Mouse (Mus musculus) embryonic facial prominence, embryonic 12.5 days (tissue): ENCODE results near the gene Elp4. TPM values are rescaled to one million over a fixed set of nuclear protein-coding genes. Genes with fewer than 3 reads are reported as not detected.

Experiments used
- ATAC-seq: fragments of 200-750 bp; cut with Nextera tagmentation; 2 replicates; pipeline ENCODE4 v1.8.0; 2017; ENCODE audit not compliant: insufficient number of reproducible peaks, insufficient read depth, low FRiP score, low TSS enrichment
- H3K27ac ChIP-seq: fragments of 300-500 bp; sonication (generic); 2 replicates; pipeline ENCODE4 v1.5.1; 2016; ENCODE audit warnings: mild to moderate bottlenecking
- H3K27me3 ChIP-seq: fragments of 300-500 bp; sonication (generic); 2 replicates; pipeline ENCODE4 v1.6.1; 2016; ENCODE audit warnings: mild to moderate bottlenecking, moderate library complexity
- H3K36me3 ChIP-seq: fragments of 300-500 bp; sonication (generic); 2 replicates; pipeline ENCODE4 v1.6.1; 2016; ENCODE audit warnings: mild to moderate bottlenecking
- H3K4me1 ChIP-seq: fragments of 300-500 bp; sonication (generic); 2 replicates; pipeline ENCODE4 v1.6.1; 2016
- H3K4me2 ChIP-seq: fragments of 300-500 bp; sonication (generic); replicated peaks from 2 replicates; pipeline ENCODE4 v1.6.1; 2016; ENCODE audit warnings: mild to moderate bottlenecking, moderate library complexity
- H3K4me3 ChIP-seq: fragments of 300-500 bp; sonication (generic); 2 replicates; pipeline ENCODE4 v1.5.1; 2016; ENCODE audit warnings: mild to moderate bottlenecking
- H3K9ac ChIP-seq: fragments of 300-500 bp; sonication (generic); 2 replicates; pipeline ENCODE4 v1.6.1; 2016; ENCODE audit warnings: mild to moderate bottlenecking, moderate library complexity
- H3K9me3 ChIP-seq: fragments of 300-500 bp; sonication (generic); 2 replicates; pipeline ENCODE4 v1.6.1; 2016; ENCODE audit warnings: mild to moderate bottlenecking, moderate library complexity
- WGBS: fragments of 180-500 bp; shearing (Covaris S2); methylation state at CpG from one replicate; pipeline ENCODE4 v1.1.7; 2016; 5-methylcytosine and 5-hydroxymethylcytosine counted together
- polyA plus RNA-seq: library from polyadenylated mRNA; unstranded; fragments of >200 nt; fragmentation: Nextera tagmentation; extraction: Ambion mirVana; gene quantifications from 2 replicates; pipeline ENCODE4 v1.2.1, GENCODE M21; 2016

Gene Elp4
- polyA plus RNA-seq, 1 experiment from 2014 or later: 48.5 TPM

DNA sequence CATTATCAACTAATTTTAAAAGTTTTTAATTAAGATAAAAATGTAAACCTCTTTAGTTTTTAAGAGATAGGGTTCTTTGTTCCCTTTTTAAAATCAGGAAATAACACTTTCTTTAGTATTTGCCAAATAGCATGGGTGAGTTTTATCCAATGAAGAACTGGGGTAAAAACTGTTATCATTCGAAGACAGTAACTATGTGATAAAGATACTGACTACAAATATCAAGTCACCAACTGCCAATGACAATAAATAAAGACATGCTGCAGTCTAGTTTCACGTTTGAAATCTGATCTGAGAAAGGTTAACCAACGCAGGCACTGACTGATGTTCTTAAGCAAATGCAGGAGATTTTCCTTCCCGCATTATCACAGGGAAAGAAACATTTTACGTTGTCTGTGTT, 100.9 kb downstream of the Elp4 start:
- no peak for ATAC-seq

DNA sequence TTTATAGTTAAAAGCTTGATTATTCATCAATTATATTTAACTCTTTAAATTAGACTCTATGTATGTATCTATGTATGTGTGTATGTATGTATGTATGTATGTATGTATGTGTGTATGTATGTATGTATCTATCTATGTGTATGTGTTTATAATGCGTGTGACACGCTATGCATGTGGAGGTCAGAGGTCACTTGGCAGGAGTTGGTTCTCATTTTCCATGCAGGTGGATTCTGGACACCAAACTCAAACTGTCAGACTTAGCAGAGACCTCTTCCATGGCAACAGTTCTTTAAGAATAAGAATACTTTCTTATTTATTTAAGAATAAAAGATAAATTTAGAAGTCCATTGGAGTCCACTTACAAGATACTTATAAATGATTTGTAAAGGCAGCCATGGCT, 101.5 kb downstream of the Elp4 start:
- Histone ChIP-seq H3K4me2 (no peak overlapping the region), H3K36me3 (no peaks in the 10 kb centered on the region), H3K9ac (no peak overlapping the region), H3K4me3 (no peak overlapping the region), H3K4me1 (no peaks in the 10 kb centered on the region), H3K27me3 (no peaks in the 10 kb centered on the region), H3K27ac (no peak overlapping the region), H3K9me3 (no peaks in the 10 kb centered on the region)
- 81% methylated on average over 2 of the region's 2 CpGs for WGBS
- no peak for ATAC-seq

More for the DNA sequence above, 100.9 kb downstream of the Elp4 start:
- no peaks in the 10 kb centered on the region for H3K4me1 ChIP-seq
- H3K4me2 ChIP-seq: no peak overlapping the region
- whole genome bisulfite sequencing: 32% methylated on average over 5 of the region's 5 CpGs
- no peaks in the 10 kb centered on the region for H3K36me3 ChIP-seq
- H3K9ac ChIP-seq: no peak overlapping the region
- no peak overlapping the region for H3K27ac ChIP-seq
- no peaks in the 10 kb centered on the region for H3K9me3 ChIP-seq
- H3K27me3 ChIP-seq: no peaks in the 10 kb centered on the region
- no peak overlapping the region for H3K4me3 ChIP-seq

DNA sequence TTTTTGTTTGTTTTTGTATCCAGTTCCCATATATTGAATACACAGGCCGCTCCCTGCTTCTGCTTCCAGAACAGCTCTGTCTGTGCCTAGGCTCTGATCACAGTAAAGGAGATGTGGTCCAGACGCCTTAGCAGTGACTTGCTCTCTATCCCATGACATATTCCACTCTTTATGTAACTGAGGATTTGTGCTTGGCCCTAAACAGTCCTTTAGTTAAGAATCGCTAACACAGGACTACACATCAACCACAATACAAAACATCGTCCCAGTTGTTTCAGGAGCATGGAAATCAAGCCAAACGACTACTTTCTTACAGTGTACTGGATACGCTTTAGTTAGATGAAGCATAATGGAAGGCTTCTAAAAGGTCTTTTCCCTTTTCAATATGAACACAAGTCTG, 102.8 kb downstream of the Elp4 start:
- Histone ChIP-seq H3K36me3 (no peaks in the 10 kb centered on the region), H3K4me2 (no peak overlapping the region), H3K9ac (no peak overlapping the region), H3K27ac (no peak overlapping the region), H3K9me3 (no peaks in the 10 kb centered on the region), H3K4me1 (no peaks in the 10 kb centered on the region), H3K4me3 (no peak overlapping the region), H3K27me3 (no peaks in the 10 kb centered on the region)
- ATAC-seq: no peak
- 75% methylated on average over 6 of the region's 6 CpGs for WGBS

DNA sequence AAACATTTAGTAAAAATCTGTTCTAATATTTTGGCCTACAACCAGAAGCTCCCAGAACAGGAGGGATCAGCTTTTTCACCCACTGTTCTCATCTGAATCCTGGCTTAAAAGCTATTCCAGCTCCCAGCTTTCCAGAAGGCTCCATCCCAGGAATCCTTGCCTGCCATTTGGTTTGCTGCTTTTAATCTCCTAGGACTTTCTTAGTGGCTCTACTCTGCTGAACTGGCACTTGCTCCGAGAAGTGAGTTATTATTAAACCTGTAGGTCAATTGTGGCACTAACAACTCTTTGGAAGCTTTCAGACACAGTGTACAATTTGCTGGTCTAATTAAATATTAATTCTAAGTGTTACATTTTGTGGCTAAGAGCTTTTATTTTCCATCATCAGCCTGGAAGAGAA, 103.7 kb downstream of the Elp4 start:
- no peaks in the 10 kb centered on the region for H3K9me3 ChIP-seq
- H3K36me3 ChIP-seq: no peaks in the 10 kb centered on the region
- 29% methylated on average over 1 of the region's 1 CpGs for WGBS
- H3K4me1 ChIP-seq: no peaks in the 10 kb centered on the region
- no peak for ATAC-seq
- H3K9ac ChIP-seq: no peak overlapping the region
- H3K4me2 ChIP-seq: no peak overlapping the region
- no peak overlapping the region for H3K4me3 ChIP-seq
- H3K27ac ChIP-seq: no peak overlapping the region
- no peaks in the 10 kb centered on the region for H3K27me3 ChIP-seq

DNA sequence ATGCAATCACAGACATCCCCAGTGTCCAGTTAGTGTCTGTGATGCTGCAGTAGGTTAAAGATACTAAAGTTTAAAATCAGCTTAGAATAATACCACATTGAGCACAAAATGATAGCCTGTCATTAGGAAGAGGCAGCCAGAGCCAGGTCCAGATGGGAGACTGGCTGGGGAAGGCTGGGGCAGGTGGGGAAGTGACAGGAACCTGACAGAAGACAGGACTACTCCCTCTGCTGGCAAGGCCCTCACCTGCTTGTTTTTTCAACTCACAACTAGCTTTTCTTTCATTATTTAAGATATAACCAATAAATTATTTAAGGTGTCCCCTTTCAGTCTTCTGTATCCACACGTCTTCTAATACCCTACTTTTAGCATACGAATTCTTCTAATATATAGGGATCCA, 104.5 kb downstream of the Elp4 start:
- Histone ChIP-seq H3K9me3 (no peaks in the 10 kb centered on the region), H3K4me2 (no peak overlapping the region), H3K27me3 (no peaks in the 10 kb centered on the region), H3K4me3 (no peak overlapping the region), H3K36me3 (no peaks in the 10 kb centered on the region), H3K27ac (no peak overlapping the region), H3K4me1 (no peaks in the 10 kb centered on the region), H3K9ac (no peak overlapping the region)
- 69% methylated on average over 2 of the region's 2 CpGs for WGBS
- ATAC-seq: no peak

DNA sequence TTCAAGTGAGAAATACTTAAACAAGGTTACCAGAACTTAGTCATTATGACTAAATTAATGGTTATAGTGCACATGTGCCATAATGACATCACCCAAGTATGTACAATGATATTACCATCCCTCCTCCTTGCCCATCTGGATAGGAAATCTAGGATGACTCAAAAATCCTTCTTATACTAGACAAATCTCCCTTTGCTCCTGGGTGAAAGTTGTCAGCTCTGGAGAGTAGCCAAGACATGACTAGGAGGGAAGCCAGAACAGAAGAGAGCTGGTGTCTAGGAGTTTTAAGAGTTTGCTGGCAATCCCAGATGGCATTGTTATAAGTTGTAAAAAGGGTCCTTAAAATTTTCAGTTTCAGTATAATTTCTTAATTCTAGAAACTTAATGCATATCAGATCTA, 106.5 kb downstream of the Elp4 start:
- no peak for ATAC-seq
- H3K36me3 ChIP-seq: no peaks in the 10 kb centered on the region
- no peak overlapping the region for H3K4me3 ChIP-seq
- no peak overlapping the region for H3K4me2 ChIP-seq
- H3K27me3 ChIP-seq: no peaks in the 10 kb centered on the region
- no peaks in the 10 kb centered on the region for H3K4me1 ChIP-seq
- H3K9me3 ChIP-seq: no peaks in the 10 kb centered on the region
- H3K27ac ChIP-seq: no peak overlapping the region
- no peak overlapping the region for H3K9ac ChIP-seq

DNA sequence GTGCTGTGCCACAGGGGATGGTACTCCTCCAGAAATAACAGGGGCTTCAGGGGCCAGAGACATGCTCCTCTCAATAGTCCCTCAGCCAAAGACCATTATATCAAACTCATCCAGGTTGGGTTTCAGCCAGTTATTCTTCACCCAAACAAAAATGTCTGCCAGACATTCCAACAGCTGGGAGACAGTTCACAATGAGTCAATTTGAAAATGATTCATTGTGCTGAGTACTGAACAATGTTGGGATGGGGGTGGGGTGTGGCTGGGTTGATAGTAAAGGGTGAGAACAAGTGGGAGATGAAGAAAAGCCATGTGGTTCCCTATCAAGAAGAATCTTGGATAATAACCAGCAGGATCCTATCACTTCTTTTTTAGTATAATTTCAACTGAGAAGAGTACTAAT, 108.3 kb downstream of the Elp4 start:
- no peak overlapping the region for H3K4me3 ChIP-seq
- H3K9me3 ChIP-seq: no peaks in the 10 kb centered on the region
- no peak overlapping the region for H3K27ac ChIP-seq
- no peak overlapping the region for H3K9ac ChIP-seq
- no peak for ATAC-seq
- H3K27me3 ChIP-seq: no peaks in the 10 kb centered on the region
- H3K36me3 ChIP-seq: no peaks in the 10 kb centered on the region
- no peaks in the 10 kb centered on the region for H3K4me1 ChIP-seq
- no peak overlapping the region for H3K4me2 ChIP-seq

DNA sequence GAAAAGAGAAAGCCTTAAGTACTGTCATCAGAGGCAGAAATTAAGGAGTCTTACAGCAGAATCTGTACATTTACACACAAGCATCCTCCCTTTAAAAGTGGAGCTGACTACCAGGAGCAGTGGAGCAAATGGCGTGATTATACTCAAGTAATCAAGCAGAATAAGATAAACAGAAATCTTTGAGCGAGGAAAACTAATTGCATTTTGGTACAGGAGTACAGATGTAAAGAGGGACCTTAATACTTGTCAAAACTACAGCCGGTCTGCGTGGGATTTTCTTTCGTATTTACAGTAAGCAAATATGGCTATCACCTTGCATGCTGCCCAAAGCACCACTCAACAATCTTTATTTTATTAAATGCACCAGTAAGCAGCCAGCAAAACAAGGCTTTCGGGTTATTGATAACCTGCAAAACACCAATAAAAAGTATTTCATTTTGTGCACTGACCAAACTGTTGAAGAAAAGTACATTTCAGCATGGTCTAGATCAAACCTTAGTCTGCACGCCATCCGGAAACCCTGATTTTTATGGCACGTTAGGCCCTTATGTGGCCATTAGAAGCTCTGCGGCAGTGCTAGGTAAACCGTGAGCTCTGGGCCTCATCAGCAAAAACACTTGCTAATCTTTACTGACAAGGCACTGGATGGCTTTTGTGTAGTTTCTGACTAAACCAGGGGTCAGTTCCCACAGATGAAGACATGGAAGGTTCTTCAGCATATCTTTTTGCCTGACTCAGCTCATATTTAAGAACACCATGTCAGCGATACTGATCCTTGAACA, 111.8 kb downstream of the Elp4 start:
- H3K4me3 ChIP-seq: no peak overlapping the region
- no peak overlapping the region for H3K4me2 ChIP-seq
- H3K27ac ChIP-seq: no peak overlapping the region
- WGBS: 68% methylated on average over 12 of the region's 12 CpGs
- no peaks in the 10 kb centered on the region for H3K4me1 ChIP-seq
- H3K27me3 ChIP-seq: no peaks in the 10 kb centered on the region
- H3K9me3 ChIP-seq: no peaks in the 10 kb centered on the region
- H3K36me3 ChIP-seq: no peaks in the 10 kb centered on the region
- no peak overlapping the region for H3K9ac ChIP-seq
- ATAC-seq: no peak

DNA sequence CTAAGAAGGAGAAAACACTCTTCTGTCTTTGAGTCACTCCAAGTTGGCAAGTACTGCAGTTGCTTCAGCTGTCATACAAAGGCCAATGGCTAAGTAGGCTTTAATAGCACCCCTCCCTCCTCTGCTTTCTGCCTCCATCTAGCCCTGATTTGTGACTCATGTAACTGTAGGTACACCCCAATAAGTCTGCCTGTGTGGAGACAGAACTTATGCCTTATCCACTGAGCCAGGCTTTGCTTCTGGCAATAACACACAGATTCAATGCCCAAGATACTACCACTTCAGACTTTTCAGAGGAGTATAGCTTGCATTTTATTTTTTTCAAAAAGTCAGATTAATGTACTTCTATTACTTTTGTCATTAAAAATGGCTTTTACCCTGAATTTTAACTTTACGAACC, 114.4 kb downstream of the Elp4 start:
- ATAC-seq: no peak
- Histone ChIP-seq H3K27ac (no peak overlapping the region), H3K36me3 (no peaks in the 10 kb centered on the region), H3K4me3 (no peak overlapping the region), H3K27me3 (no peaks in the 10 kb centered on the region), H3K9ac (no peak overlapping the region), H3K9me3 (no peaks in the 10 kb centered on the region), H3K4me2 (no peak overlapping the region), H3K4me1 (no peaks in the 10 kb centered on the region)
- WGBS: 85% methylated on average over 1 of the region's 1 CpGs

DNA sequence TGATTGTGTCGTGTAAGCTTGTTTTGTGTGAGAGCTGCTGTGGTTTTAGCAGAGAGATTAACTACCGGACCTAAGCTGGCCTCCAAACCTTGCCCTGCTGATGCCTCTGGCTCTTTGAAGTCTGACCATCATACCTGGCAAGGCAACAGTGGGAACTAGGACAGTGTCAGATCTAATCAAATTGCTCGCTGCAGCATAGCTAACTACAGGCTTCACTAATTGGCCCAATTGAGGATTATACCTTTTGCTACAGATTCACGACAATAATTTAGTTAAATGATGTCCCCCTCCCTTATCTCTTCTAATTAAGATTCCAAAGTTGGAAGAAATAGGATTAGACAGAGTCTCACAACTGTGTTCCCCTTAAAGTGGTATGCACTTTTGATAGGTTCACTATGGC, 116.6 kb downstream of the Elp4 start:
- no peaks in the 10 kb centered on the region for H3K36me3 ChIP-seq
- H3K4me3 ChIP-seq: no peak overlapping the region
- no peak overlapping the region for H3K9ac ChIP-seq
- H3K27ac ChIP-seq: no peak overlapping the region
- no peak overlapping the region for H3K4me2 ChIP-seq
- ATAC-seq: 0 out of 2 replicates have a peak, but pooled peaks have one; percentile 47
- no peaks in the 10 kb centered on the region for H3K4me1 ChIP-seq
- H3K27me3 ChIP-seq: no peaks in the 10 kb centered on the region
- H3K9me3 ChIP-seq: no peaks in the 10 kb centered on the region
- WGBS: 49% methylated on average over 4 of the region's 4 CpGs

DNA sequence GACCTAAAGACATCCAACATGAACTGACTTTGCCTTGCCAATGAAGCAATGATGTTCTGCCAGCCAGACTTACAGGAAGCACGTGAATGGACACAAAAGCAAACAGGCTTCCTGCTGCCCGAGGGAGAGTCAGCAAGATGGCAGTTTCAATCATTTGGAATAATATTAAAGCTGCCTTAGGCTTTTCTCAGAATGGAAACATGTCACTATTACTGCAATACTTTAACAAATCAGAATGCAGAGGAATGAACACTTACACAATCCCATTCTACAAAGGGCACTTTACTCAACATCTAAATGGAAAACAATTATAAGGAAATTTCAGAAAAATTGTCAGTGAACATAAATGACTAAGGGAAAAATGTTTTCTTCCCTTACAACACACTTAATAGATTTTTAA, 117.4 kb downstream of the Elp4 start:
- no peaks in the 10 kb centered on the region for H3K9me3 ChIP-seq
- H3K4me1 ChIP-seq: no peaks in the 10 kb centered on the region
- H3K4me2 ChIP-seq: no peak overlapping the region
- no peak for ATAC-seq
- H3K9ac ChIP-seq: no peak overlapping the region
- WGBS: 30% methylated on average over 2 of the region's 2 CpGs
- no peak overlapping the region for H3K4me3 ChIP-seq
- no peaks in the 10 kb centered on the region for H3K36me3 ChIP-seq
- H3K27me3 ChIP-seq: no peaks in the 10 kb centered on the region
- no peak overlapping the region for H3K27ac ChIP-seq

DNA sequence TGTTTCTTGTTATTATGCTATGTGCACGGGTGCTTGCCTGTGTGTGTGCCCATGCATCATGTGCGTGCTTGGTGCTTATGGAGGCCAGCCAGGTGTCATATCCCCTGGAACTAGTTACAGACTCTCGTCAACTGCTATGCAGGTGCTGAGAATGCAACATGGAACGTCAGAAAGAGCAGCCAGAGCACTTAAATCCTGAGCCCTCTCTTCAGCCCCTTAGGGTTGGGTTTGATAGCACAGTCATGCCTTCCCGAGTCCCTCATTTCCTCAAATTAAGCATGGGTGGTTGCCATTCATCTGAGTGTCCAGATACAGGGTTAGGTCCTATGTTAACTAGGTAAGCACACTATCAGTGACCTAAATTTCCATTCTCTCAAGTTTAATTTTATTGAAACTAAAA, 121.5 kb downstream of the Elp4 start:
- Histone ChIP-seq H3K27me3 (no peaks in the 10 kb centered on the region), H3K4me1 (no peaks in the 10 kb centered on the region), H3K9ac (no peak overlapping the region), H3K27ac (no peak overlapping the region), H3K4me3 (no peak overlapping the region), H3K36me3 (no peaks in the 10 kb centered on the region), H3K9me3 (no peaks in the 10 kb centered on the region), H3K4me2 (no peak overlapping the region)
- 74% methylated on average over 5 of the region's 5 CpGs for WGBS
- no peak for ATAC-seq

DNA sequence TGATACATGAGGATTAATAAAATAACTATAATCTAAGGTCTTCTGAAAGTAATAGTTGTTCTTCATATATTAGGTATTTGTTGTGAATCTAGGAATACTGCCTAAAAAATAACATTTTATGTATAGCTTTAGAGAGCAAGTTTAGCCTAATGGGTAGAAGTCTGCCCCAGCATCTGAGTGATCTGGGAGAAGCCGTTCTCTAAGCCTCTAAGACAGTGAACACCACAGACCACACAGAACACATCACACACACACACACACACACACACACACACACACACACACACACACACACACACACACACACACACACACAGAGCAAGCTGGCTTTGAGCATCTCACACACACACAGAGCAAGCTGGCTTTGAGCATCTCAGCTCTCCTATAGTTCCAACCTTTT, 123.6 kb downstream of the Elp4 start:
- 90% methylated on average over 1 of the region's 1 CpGs for WGBS
- Histone ChIP-seq H3K36me3 (no peaks in the 10 kb centered on the region), H3K9me3 (no peaks in the 10 kb centered on the region), H3K9ac (no peak overlapping the region), H3K4me2 (no peak overlapping the region), H3K27ac (no peak overlapping the region), H3K4me3 (no peak overlapping the region), H3K4me1 (no peaks in the 10 kb centered on the region), H3K27me3 (no peaks in the 10 kb centered on the region)
- no peak for ATAC-seq
